1 mouse cellular context compared by ENCODE assay signal in genomic region chr17:24695326-24696010, GRCm38 (mm10).
A peak's percentile ranks its signal among the peaks of the same experiment; 100 is the strongest.
TF ChIP-seq lines count a peak whose summit lies in the region.

No protein-coding gene starts in this region.

TF ChIP-seq in MEL, 35 proteins besides CTCF, POLR2A, EP300 and RAD21 (continued from another document):
- no peak; the same call in 1 of the 2 replicates for TF ChIP-seq HCFC1 (IDR thresholded peaks at IDR 0.05; ENCODE audit: low read depth, low read length)
- no peak for TF ChIP-seq UBTF (IDR thresholded peaks at IDR 0.05; ENCODE audit: borderline replicate concordance, insufficient read depth, low read depth, low read length)
- 0 out of 2 replicates have a peak, but pooled peaks have one; percentile 36 for TF ChIP-seq CHD1 (IDR thresholded peaks at IDR 0.05; ENCODE audit: low read depth, low read length)
- no peak for TF ChIP-seq NRF1 (IDR thresholded peaks at IDR 0.05; ENCODE audit: insufficient read depth, low read depth, low read length, poor library complexity, severe bottlenecking)
- no peak; the same call in 1 of the 2 replicates for TF ChIP-seq POLR2AphosphoS2 (IDR thresholded peaks at IDR 0.05; ENCODE audit: low read length)
- TF ChIP-seq USF1 (IDR thresholded peaks at IDR 0.05; ENCODE audit: low read depth, low read length): no peak
